Mouse (Mus musculus) hindbrain, embryonic 10.5 days (tissue): Measurements from ENCODE around the gene Susd6. TPM values are rescaled to one million over a fixed set of nuclear protein-coding genes. Genes with fewer than 3 reads are reported as not detected.
"Not testable (repeated sequence)": the region's sequence is repeated elsewhere in the genome, so short reads cannot be mapped to it uniquely, and the experiment has no call there.

ENCODE experiments used
- DNase-seq: peaks from one replicate; pipeline ENCODE4 v3.0.0-alpha.2; 2017; ENCODE audit warnings: low spot score
- H3K27ac ChIP-seq: fragments of 300-500 bp; sonication (generic); 2 replicates; pipeline ENCODE4 v1.5.1; 2016; ENCODE audit warnings: mild to moderate bottlenecking, moderate library complexity
- H3K27me3 ChIP-seq: fragments of 300-500 bp; sonication (generic); 2 replicates; pipeline ENCODE4 v1.6.1; 2016; ENCODE audit warnings: mild to moderate bottlenecking; ENCODE audit not compliant: poor library complexity, insufficient read depth, severe bottlenecking
- H3K36me3 ChIP-seq: fragments of 300-500 bp; sonication (generic); 2 replicates; pipeline ENCODE4 v1.6.1; 2016; ENCODE audit warnings: mild to moderate bottlenecking, moderate library complexity
- H3K4me1 ChIP-seq: fragments of 300-500 bp; sonication (generic); replicated peaks from 2 replicates; pipeline ENCODE4 v1.6.1; 2016; ENCODE audit warnings: mild to moderate bottlenecking
- H3K4me3 ChIP-seq: fragments of 300-500 bp; sonication (generic); 2 replicates; pipeline ENCODE4 v1.5.1; 2016; ENCODE audit warnings: mild to moderate bottlenecking, moderate library complexity
- H3K9me3 ChIP-seq: fragments of 300-500 bp; sonication (generic); 2 replicates; pipeline ENCODE4 v1.6.1; 2016; ENCODE audit warnings: mild to moderate bottlenecking, moderate library complexity
- WGBS: fragments of 180-500 bp; shearing (Covaris S2); methylation state at CpG from one replicate; pipeline ENCODE4 v1.1.7; 2016; 5-methylcytosine and 5-hydroxymethylcytosine counted together
- polyA plus RNA-seq: library from polyadenylated mRNA; unstranded; fragments of >200 nt; fragmentation: Nextera tagmentation; extraction: Ambion mirVana; gene quantifications from 2 replicates; pipeline ENCODE4 v1.2.1, GENCODE M21; 2016

Gene Susd6
- polyA plus RNA-seq, 1 experiment from 2014 or later: 15.9 TPM

DNA sequence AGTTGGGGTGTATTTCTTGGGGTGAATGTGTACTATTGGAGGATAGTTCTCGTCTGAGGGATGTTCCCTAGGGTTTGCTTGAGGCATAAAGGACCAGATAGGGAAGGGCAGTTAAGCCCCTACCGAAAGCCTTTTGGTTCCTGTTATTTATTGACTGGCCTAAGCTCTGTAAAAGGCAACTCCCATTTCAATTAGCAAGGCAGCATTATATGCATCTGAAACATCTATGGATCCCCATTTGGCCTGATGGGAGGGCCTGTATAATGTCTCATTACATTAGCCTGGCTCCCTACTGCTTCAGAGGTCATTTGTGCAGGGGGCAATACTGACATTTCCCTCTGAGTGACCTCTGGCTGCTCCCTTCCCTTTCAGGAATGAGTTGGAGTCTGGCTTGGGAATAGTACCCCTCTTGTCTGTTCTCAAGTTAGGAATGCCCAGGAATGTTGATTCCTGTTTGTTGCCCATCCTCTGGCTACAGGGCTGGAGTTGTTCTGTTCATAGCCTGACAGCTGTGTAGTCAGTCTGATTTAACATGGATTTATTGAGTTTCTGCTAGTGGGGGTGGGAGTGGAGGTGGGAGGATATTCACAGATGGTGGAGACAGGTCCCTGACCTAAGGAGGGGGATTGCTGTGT is 17.3 kb downstream of the Susd6 start:
- Histone ChIP-seq H3K4me1 (peaks cover 40% of the 10 kb centered on the region), H3K36me3 (no peaks in the 10 kb centered on the region), H3K27ac (no peak overlapping the region; the same call in 1 of the 2 replicates), H3K4me3 (no peak overlapping the region), H3K9me3 (no peaks in the 10 kb centered on the region), H3K27me3 (no peaks in the 10 kb centered on the region)
- DNase-seq: no peak
- 26% methylated on average over 2 of the region's 2 CpGs for WGBS

DNA sequence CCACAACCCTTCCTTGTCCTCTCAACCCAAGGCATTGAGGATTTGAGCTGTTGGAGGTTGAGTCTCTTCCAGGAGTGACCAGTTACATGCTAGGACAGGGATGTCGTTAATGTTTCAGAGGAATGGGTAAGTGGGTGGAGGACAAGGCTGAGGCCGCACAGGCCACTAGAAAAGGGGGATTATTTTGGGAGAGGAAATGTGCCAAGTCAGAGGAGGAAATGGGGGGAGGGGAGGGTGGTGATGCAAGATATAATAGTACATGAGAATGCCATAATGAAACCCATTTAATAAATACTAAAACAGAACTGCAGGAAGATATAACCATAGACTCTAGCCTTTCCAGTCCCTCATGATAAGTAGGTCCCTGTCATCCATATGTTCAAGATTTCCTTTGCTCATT is 19.7 kb downstream of the Susd6 start:
- no peak overlapping the region for H3K27ac ChIP-seq
- H3K36me3 ChIP-seq: no peaks in the 10 kb centered on the region
- no peak for DNase-seq
- WGBS: 84% methylated on average over 2 of the region's 2 CpGs
- no peak overlapping the region for H3K4me3 ChIP-seq
- H3K9me3 ChIP-seq: no peaks in the 10 kb centered on the region
- no peaks in the 10 kb centered on the region for H3K27me3 ChIP-seq
- peaks cover 42% of the 10 kb centered on the region for H3K4me1 ChIP-seq

DNA sequence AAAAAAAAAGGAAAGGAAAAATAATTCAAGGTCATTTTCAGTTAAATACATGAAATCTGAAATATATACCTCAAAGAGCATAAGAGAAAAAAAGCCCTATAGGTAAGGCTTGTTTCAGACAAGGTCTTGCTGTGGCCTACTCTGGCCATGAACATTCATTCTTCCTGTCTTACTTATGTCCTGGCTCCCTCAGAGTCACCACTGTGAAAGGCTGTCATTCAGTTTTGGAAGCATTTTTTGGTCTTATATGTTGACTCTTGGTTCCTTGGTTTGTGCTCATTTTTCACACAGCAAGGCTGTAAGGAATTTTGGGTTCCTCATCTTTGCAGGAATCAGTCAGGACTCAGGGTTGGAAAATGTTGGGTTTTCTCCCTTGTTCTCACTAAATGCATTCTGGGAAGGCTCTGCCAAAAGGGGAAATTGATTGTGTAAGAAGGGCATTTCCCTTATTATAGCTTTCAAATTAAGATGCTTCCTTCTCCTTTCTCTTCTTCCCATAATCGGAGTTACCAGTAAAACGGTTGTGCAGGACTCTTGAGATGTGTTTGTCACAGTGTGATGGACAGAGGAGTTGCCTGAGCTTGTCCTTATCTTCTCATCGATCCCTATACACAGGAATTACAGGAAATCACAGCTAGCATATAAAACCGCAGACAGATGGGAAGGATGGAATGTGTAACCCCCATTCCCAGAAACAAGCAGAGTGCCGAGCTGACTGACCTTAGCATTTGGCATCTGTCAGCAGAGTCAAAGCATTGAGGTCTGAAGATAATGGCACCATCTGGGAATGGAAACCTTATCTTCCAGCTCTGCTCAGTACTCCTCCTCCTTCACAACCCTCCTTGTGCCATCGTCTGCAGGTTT is 21.6 kb downstream of the Susd6 start:
- H3K36me3 ChIP-seq: no peaks in the 10 kb centered on the region
- peak overlapping the region; percentile 50 for H3K27ac ChIP-seq
- peaks cover 59% of the 10 kb centered on the region for H3K4me1 ChIP-seq
- no peak for DNase-seq
- H3K27me3 ChIP-seq: no peaks in the 10 kb centered on the region
- no peaks in the 10 kb centered on the region for H3K9me3 ChIP-seq
- H3K4me3 ChIP-seq: no peak overlapping the region
- WGBS: 56% methylated on average over 6 of the region's 6 CpGs

DNA sequence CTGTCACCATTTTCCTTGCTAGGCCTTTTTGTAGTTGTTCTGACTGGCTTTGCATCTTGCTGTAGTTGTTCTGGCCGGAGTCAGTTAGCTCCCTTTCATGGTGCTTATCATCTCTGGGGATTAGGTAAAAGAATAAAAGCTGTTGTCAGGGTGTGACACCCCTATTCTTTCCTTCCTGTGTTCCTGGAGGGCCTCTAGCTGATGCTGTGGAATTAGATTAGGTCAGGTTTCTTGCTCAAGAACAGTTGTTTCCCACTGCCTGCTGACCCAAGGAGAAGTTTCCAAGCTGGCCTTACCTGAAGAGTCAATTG is 22.2 kb downstream of the Susd6 start:
- Histone ChIP-seq H3K36me3 (no peaks in the 10 kb centered on the region), H3K4me3 (no peak overlapping the region), H3K27ac (peak overlapping the region; percentile 45; the same call in 1 of the 2 replicates), H3K9me3 (no peaks in the 10 kb centered on the region), H3K4me1 (peaks cover 59% of the 10 kb centered on the region), H3K27me3 (no peaks in the 10 kb centered on the region)
- no peak for DNase-seq
- WGBS: 38% methylated on average over 1 of the region's 1 CpGs

DNA sequence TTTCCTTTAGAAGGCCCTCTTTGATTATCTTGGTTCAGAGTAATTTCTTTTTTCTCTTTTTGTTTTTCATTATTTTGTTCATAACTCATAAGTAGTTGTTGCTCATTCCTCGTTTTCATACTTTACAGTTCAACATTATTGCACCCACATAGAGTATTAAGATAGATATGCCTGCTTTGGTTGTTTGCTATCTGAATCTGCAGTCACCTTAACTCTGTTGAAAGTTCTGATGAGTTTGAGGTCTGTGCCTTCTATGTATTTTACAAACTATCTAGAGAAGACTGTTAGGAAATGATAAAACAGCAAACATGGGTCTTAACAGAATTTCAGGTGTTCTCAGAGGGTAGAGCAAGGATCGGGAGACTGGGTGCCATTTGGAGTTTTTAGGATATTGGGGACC is 23.1 kb downstream of the Susd6 start:
- WGBS: 91% methylated on average over 2 of the region's 2 CpGs
- H3K9me3 ChIP-seq: no peaks in the 10 kb centered on the region
- H3K36me3 ChIP-seq: no peaks in the 10 kb centered on the region
- peaks cover 56% of the 10 kb centered on the region for H3K4me1 ChIP-seq
- no peak for DNase-seq
- no peak overlapping the region for H3K27ac ChIP-seq
- H3K27me3 ChIP-seq: no peaks in the 10 kb centered on the region
- no peak overlapping the region for H3K4me3 ChIP-seq

DNA sequence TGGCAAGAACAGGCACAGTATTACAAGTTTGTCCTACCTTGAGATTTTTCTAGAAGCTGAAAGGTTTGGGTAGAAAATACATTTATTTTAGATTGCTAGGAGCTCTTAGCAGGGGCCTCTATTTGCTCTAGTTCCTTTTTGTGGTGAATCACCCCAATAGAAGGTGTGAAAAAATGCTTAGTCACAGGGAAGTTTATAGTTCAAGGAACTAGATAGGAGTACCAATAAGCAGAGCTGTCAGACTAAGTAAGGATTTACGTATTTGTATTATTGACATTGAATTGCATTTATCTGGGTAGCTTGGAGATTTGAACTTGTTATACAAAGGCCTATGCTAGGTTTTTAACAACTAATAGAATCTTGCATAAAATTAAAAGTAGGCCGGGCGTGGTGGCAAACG is 23.6 kb downstream of the Susd6 start:
- no peak for DNase-seq
- 94% methylated on average over 4 of the region's 4 CpGs for WGBS
- no peaks in the 10 kb centered on the region for H3K36me3 ChIP-seq
- peaks cover 54% of the 10 kb centered on the region for H3K4me1 ChIP-seq
- no peaks in the 10 kb centered on the region for H3K9me3 ChIP-seq
- no peak overlapping the region for H3K4me3 ChIP-seq
- H3K27ac ChIP-seq: no peak overlapping the region
- no peaks in the 10 kb centered on the region for H3K27me3 ChIP-seq

DNA sequence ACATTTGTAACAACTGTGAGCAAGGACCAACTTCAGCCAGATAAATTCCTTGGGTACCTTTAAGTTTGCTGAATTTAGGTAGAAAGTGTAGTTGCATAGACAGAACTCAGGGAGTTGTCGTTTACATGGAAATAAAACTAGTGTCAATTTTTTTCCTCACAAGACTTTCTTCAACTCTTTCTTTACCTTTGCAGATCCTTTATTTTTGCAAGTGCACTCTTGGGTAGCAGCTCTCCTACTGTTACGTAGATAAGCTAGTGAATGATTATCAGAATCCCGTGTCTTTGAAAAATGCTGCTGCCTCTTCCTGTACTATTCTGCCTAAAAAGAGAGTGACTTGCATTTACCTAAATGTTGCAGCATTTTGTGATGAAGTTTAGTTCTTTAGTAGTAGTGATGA is 24.2 kb downstream of the Susd6 start:
- H3K27me3 ChIP-seq: no peaks in the 10 kb centered on the region
- no peak for DNase-seq
- 88% methylated on average over 3 of the region's 3 CpGs for WGBS
- H3K4me3 ChIP-seq: no peak overlapping the region
- H3K9me3 ChIP-seq: no peaks in the 10 kb centered on the region
- peaks cover 50% of the 10 kb centered on the region for H3K4me1 ChIP-seq
- no peaks in the 10 kb centered on the region for H3K36me3 ChIP-seq
- no peak overlapping the region for H3K27ac ChIP-seq

DNA sequence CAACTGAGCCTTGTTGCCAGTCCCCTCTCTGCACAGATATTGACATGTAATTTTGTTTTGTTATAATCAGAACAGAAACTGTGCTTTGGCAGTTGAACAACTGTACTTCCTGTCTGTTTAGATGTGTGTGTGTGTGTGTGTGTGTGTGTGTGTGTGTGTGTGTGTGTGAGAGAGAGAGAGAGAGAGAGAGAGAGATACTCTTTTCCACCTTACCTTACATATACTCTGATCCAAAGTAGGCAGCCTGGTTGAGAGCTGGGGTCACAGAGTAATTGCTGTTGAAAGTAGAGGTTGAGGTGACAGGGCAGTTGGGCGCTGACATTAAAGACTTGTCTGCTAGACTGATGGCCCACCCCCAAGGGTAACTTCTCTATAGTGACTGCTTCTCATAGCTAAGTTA is 25.0 kb downstream of the Susd6 start:
- WGBS: 46% methylated on average over 1 of the region's 1 CpGs
- Histone ChIP-seq H3K4me1 (peaks cover 50% of the 10 kb centered on the region), H3K9me3 (no peaks in the 10 kb centered on the region), H3K27me3 (no peaks in the 10 kb centered on the region), H3K36me3 (no peaks in the 10 kb centered on the region), H3K4me3 (no peak overlapping the region), H3K27ac (peak overlapping the region; percentile 71)
- DNase-seq: no peak

DNA sequence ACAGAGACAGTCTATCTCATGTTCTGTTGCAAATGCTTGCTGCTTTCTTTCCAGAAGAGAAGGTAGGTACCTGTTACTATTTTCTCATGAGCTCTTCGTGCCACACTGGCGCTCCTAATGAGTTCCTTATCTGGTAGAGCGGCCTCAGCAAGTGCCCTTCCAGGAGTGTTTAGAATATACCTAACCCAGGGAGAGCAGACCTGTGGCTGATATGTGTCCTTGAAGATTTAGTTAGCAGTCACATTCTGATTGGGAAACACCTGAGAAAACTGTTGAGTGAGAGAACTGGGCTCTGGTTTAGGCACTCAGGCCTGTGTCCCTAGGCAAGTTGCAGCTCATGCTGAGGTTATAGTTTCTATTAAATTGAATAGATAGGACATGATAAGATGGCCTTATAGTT is 25.6 kb downstream of the Susd6 start:
- peak overlapping the region; percentile 71 for H3K27ac ChIP-seq
- no peaks in the 10 kb centered on the region for H3K36me3 ChIP-seq
- 87% methylated on average over 3 of the region's 3 CpGs for WGBS
- no peaks in the 10 kb centered on the region for H3K27me3 ChIP-seq
- no peak for DNase-seq
- no peaks in the 10 kb centered on the region for H3K9me3 ChIP-seq
- H3K4me3 ChIP-seq: no peak overlapping the region
- peaks cover 50% of the 10 kb centered on the region for H3K4me1 ChIP-seq

DNA sequence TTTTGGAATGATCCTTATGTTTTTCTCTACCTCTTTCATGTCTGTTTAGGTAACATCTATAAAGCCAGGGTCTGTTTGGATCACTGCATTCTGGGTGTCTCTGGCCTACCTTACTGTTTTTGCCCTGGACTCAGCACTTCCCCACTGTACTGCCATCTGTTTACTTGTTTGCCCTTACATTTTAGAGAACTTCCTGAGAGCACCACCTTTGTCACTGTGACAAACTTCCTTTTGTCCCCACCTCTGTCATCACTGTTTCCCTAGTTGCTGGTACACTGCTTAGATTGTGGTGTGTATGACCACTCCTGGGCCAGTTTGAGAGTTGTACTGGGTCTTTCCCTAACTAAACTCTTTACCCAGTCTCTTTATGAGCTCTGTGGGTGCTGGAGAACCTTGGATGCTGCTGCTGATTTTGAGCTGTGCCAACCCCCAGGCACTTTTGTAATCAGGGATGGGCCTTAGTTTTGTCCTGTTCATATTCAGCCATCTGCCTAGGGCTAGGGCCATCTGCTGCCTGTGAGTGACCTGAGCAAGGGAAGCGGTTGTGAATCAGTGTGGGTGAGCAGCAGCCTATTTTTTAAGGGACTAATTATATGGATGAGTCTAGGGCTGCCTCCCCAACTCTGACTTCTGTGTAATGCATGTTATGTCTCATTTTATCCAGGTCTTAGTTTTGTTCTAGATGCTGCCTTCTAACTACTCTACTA is 26.2 kb downstream of the Susd6 start:
- 59% methylated on average over 1 of the region's 1 CpGs for whole genome bisulfite sequencing
- peaks cover 48% of the 10 kb centered on the region for H3K4me1 ChIP-seq
- no peaks in the 10 kb centered on the region for H3K36me3 ChIP-seq
- peak; percentile 53 for DNase-seq
- H3K27ac ChIP-seq: peak overlapping the region; percentile 71
- no peaks in the 10 kb centered on the region for H3K27me3 ChIP-seq
- no peak overlapping the region for H3K4me3 ChIP-seq
- no peaks in the 10 kb centered on the region for H3K9me3 ChIP-seq

DNA sequence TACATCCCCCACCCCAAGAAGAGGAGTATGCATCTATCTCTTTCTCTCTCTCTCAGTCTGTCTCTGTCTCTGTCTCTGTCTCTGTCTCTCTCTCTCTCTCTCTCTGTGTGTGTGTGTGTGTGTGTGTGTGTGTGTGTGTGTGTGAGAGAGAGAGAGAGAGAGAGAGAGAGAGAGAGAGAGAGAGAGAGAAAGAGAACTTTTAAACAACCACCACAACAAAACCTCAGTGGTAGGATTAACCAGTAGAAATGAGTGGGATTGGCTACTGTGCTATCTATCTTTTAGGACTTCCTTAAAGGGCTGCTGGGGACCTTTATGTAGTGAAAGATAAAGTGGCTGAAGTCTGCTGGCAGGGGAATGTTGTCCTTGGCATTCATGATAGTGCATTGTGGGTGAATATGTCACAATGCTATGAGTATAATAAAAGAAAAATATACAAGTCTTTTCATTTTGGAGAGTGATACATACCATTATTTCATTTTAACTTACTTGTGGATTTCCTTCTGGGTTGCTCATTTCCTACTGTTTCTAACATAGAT is 27.5 kb downstream of the Susd6 start:
- H3K27me3 ChIP-seq: no peaks in the 10 kb centered on the region
- H3K27ac ChIP-seq: no peak overlapping the region; the same call in 1 of the 2 replicates

DNA sequence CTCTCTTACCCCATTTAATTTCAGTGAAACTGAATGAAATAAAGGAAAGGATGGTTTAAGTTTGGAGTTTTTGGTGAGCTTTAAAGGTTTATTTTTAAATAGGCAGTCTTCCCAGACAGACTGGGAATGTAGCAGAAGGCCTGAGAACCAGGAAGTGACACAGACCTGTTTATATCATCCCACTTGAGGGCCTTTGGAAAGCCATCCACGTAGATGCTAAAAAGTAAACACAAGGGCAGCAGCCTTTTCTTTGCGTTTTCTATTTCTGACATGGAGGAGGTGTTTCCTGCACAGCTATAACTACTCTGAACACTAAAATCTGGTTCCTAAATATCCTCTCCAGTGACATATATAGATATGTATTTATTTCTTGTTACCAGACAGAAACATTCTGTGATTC is 28.7 kb downstream of the Susd6 start:
- H3K27ac ChIP-seq, DNase-seq, H3K9me3 ChIP-seq, H3K36me3 ChIP-seq, H3K4me3 ChIP-seq, H3K27me3 ChIP-seq: not testable (repeated sequence)
- peaks cover 39% of the 10 kb centered on the region for H3K4me1 ChIP-seq
- 76% methylated on average over 2 of the region's 2 CpGs for WGBS

More for the DNA sequence above, 27.5 kb downstream of the Susd6 start:
- DNase-seq: no peak
- no peaks in the 10 kb centered on the region for H3K9me3 ChIP-seq
- no peak overlapping the region for H3K4me3 ChIP-seq
- peaks cover 39% of the 10 kb centered on the region for H3K4me1 ChIP-seq
- H3K36me3 ChIP-seq: no peaks in the 10 kb centered on the region
